Mouse (Mus musculus): ENCODE measurements around the gene Vmp1. TPM values are rescaled to one million over a fixed set of nuclear protein-coding genes. Genes with fewer than 3 reads are reported as not detected.
A peak's percentile ranks its signal among the peaks of the same experiment; 100 is the strongest.

Gene Vmp1
- total RNA-seq, 2 experiments from 2014 or later = 111 to 116 TPM

DNA sequence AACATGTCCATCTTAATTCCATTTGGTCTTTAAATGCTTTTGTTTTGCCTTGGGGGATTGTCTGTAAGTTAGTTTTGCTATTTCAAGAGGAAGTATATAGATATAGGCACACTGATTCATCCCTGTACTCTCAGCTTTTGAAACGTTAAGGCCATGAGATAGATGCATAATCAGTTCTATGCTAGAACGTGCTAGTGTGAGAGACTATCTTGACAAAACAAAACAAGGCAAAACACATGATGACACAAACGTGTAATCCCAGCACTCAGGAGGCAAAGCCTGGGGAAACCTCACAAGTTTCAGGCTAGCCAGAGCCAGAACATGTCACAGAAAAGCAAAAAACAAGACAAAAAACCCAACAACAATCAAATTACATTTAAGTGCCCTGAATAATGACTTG, 10.9 kb downstream of the Vmp1 start:
- DNase-seq (ENCODE audit: low spot score in 2 of 2) = no peak

DNA sequence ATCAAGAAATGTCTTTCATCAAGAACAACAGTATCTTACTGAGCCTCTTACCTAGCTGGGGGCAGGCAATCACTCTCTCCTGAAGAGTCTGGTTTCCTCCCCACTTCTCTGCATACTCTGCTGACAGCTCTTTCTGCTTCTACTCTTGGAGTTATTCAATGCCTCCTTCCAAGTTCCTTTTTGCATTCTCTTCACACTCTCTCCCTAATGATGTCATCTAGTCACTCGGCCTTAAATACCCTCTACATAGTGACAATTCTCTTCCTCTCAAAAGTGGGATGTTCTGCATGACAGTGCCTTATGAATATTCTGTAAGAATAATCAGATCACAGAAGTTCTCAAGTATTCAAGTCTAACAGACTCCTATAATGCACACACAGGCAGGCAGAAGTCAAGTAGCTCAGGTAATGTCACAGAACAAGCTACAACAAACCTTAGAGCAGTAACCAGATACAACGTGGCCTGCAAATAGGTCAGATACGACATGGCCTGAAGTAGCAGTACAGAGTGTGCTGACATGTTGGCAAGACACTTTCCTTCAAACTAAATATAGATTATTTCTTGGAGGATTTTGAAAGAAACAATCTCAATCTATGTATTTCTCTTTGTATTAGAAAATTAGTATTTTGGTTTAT, 12.5 kb downstream of the Vmp1 start:
- DNase-seq (ENCODE audit: low spot score in 2 of 2) = no peak

DNA sequence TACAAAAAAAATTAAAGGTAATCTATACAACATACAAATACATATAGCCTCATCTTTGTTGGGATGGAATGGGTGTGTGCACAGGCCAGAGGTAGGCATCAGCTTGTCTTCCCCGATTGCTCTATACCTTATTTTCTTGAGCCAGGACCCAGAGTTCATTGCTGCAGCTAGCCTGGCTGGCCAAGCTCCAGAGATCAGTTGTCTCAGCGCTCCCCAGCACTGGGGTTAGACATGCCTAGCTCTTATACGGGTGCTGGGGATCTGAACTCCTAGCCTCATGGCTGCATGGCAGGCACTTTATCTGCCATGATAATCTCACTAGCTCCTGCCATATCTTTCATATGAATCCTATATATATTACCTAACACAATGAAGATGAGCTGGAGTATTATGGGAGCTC, 15.5 kb downstream of the Vmp1 start:
- no peak for DNase-seq (ENCODE audit: low spot score in 2 of 2)

DNA sequence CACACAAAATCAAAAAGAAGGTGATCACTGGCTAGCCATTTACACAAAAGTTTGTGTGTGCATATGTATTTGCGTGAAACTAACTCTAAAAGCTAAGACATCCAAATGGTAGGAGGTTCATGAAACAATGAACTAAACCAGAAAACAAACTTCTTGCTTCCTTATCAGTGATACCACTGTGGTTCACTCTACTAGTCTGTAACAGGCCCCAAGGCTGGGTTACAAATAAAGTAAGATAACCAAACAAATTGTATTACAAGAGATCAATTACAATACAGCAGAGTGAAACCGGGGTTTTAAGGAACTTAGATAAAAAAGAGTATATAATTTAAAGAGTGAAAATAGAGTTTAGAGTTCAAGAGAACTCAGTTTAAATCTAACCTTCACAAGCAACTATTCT, 16.1 kb downstream of the Vmp1 start:
- DNase-seq (ENCODE audit: low spot score in 2 of 2) = no peak

DNA sequence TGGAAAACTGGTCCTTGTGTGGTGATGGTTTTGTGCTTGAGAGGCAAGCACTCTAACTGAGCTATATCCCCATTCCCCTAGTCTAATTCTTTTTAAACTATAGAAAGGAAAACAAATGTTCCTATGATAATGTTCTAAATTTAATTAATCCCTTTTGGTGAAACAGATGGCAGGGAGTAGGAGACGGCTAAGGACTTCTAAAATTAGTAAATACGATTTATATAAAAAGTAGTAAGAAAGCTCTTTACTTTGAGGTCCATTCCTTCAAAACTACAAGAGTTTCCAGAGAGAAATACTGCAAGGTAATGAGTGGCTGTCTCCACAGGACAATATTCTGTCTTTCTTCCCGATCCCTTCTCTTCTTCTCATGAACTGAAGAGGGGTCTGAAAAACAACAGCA, 19.2 kb downstream of the Vmp1 start:
- no peak for DNase-seq (ENCODE audit: low spot score in 2 of 2)

DNA sequence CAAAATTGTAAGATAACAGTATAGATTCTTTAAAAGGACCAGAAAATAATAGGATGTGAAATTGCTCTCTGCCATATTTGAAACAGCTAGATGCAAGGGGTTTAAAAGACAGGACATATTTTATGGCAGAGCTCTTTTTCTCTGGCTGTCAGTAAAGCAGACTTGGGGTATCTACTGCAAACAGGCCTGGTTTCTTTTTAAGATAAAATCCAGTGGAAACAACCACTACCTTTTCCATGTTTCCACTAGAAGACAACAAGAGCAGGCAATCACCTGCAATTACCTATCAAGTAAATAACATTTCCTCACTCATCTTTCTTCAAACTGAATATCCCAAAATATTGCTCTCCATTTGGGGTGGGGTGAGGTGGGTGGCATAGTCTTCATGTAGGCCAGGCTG, 19.7 kb downstream of the Vmp1 start:
- no peak for DNase-seq (ENCODE audit: low spot score in 2 of 2)

DNA sequence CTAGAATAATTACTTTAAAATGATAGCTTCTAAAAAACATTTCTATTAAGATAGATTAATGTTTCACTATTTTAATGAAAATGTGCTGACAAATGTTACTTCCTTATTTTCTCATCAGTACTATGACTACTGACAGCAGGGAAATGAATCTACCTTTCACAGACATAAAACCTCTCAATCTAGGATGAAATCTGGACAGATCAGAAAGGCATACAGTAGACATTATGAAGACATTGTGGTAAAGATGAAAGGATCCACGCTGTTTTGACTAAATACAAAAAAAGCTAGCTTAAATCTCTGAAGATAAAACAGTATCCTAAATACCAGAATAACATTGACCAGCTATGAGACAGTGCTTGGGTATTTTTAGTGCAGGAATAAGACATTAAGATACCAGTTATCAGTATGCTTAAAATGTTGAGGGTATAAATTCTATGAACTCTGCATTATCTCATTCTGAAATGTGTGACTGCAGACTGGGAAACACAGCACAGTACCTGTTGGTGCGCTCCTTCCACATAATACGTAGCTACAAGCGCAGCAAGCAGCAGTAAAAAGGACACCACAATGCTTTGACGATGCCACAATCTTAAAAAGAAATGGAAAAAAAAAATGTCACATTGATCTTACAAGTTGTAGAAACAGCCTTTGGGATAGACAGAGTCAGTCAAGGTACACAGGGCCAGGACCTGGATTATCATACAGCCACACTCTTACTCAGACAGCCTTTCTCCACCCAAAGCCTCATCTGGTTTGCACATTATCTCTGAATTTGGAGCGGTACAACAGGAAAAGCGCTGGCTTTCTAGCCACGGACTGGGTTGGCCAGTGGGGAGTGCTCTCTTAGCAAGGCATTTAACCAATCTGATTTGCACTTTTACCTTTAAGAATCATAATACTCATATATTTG, 20.4 kb downstream of the Vmp1 start:
- no peak for DNase-seq (ENCODE audit: low spot score in 2 of 2)

DNA sequence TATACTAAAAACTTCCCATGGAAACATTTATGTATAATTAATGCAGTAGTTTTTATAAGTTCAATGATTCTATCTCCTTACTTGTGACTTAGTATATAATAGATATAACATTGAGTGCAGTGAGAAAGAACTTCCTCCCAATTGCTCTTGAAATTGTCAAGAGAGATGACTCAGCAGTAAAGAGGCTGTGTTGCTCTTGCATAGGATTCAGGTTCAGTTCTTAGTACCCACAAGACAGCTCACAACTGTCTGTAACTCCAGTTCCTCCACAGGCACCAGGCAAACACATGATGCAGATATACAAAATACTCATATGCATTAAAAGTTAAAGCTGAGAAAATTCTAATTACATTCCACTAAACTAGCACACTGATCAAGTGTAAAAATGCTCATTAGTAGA, 25.8 kb downstream of the Vmp1 start:
- no peak for DNase-seq (ENCODE audit: low spot score in 2 of 2)

DNA sequence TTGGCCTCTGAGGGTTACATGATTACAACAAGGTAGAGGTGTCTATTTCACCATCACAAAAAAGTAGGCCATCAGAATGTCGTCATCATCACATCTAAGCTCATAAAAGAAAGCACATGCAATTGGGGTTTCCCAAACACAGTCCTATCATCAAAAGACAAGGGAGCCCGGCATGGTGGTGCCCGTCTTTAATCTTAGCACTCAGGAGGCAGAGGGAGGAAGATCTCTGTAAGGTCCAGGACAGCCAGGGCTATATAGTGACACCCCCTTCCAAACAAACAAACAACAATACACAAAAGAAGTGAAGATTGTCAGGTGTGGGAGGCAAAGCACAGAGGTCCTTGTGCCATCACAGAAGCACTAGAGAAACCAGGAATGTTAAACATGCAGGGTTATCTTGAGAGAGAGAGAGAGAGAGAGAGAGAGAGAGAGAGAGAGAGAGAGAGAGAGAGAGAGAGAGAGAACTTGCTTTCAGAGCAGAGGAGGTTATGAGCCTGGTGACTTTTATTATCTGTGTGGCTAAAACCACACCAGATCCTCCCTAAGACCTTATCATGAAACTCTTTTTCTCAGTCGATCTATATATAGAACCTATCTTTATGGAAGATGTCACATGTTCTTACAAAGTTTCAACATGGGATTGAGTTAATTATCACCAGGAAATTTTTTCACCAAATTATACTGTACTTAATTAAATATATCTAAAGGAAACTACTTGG, 26.6 kb downstream of the Vmp1 start:
- no peak for DNase-seq (ENCODE audit: low spot score in 2 of 2)

DNA sequence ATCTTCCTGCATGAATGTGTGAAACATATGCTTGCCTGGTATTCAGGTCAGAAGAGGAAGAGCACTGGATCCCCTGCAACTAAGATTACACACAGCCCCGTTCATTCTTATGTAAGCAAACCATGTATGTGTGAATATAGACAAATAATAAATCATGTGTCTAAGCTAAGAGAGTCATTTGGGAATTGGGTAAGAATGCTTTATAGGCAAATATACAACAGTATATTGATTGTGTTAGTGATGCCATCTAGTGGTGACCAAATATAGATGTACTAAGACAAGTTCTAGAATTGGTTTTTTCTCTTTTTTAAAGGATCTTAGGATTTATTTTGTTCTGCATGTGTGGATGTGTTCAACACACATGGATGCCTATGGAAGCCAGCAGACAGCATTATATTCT, 28.0 kb downstream of the Vmp1 start:
- DNase-seq (ENCODE audit: low spot score in 2 of 2) = no peak

DNA sequence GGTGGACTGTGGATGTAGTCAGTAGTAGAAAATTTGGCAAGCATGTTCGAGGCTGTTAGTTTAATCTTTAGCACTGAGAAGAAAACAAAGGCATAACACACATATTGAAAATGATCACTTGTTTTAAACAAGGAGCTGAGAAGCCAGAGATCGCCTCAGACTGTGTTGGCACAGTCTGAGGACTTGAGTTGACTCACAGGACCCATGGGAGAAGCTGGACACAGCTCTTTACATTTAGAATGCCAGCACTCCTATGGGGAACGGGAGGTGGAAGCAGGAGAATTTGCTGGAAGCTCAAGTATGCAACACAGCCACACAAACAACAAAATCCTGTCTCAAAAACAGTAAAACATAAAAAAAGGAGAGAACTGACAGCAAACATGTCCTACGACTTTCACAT, 29.5 kb downstream of the Vmp1 start:
- DNase-seq (ENCODE audit: low spot score in 2 of 2) = no peak

DNA sequence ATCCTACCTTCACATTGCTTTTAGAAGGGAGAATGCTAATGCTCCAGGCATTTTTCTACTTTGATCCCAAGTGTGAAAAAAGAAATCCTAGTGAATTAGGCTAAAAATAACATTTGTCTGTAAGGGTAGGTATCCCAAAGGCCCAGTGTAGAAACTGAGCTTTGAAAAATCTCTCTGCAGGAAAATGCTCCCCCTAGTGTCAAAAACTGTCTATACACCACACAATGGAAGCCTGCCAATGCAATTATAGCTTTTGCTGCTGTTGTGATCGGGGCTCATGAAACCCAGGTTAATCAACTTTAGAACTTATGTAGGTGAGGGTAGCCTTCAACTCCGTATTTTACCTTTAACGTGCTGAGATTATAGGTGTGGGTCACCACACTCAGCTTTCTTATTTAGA, 30.2 kb downstream of the Vmp1 start:
- peak; percentile 29 to 80 for DNase-seq (ENCODE audit: low spot score in 2 of 2)

DNA sequence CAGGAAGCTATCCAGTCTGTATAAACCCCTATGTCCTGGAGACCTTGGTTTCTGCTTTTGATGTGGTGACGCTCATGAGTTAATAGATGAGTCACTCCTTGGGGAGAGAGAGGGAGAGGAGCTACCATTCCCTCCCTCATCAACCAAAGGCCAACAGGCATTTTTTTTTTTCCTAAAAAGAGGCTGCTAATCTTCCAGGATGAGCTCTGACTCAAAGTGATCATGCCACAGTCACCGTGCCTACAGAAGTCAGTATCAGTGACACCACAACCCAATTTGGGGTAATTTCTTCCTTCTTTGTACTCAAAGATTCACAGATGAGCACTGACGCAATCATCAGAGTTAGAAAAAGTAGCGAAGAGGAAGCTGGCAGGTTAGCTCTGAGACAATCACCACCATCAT, 31.1 kb downstream of the Vmp1 start:
- DNase-seq (ENCODE audit: low spot score in 2 of 2) = no peak

DNA sequence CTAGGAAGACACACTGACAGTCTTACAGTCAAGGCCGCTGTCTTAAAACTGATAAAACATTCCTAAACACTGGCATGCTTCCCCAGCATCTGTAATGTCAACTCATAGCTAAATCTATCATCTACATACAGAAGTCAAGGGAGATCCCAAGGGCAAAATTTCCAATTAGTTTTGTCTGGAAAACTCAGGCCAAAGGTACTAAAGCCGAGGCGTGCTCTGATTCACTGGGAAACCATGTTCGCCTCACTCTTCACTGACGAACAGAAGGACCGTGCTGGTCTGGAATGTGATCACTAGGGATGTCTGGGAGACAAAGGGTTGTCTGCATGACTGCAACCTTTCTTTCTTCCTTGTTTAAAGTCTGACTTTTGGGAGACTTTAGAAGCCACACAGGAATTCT, 33.0 kb downstream of the Vmp1 start:
- no peak for DNase-seq (ENCODE audit: low spot score in 2 of 2)

DNA sequence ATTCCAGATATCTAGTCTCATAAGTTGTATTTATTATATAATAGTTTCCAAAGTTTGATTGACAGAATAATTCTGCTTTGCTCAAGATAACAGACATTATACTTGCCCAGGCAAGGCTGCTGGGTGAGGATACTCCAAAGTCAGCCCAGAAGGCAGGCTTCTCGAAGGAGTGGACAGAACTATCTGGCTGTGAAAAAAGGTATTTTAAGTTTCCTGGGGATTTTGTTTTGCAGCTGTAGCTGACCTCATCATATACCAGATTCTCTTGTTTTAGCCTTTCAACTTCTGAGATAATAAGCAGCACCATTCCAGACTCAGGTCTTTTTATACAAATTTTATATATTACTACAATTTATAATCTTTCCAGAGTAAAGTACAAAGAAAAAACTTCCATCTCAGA, 34.1 kb downstream of the Vmp1 start:
- no peak for DNase-seq (ENCODE audit: low spot score in 2 of 2)

DNA sequence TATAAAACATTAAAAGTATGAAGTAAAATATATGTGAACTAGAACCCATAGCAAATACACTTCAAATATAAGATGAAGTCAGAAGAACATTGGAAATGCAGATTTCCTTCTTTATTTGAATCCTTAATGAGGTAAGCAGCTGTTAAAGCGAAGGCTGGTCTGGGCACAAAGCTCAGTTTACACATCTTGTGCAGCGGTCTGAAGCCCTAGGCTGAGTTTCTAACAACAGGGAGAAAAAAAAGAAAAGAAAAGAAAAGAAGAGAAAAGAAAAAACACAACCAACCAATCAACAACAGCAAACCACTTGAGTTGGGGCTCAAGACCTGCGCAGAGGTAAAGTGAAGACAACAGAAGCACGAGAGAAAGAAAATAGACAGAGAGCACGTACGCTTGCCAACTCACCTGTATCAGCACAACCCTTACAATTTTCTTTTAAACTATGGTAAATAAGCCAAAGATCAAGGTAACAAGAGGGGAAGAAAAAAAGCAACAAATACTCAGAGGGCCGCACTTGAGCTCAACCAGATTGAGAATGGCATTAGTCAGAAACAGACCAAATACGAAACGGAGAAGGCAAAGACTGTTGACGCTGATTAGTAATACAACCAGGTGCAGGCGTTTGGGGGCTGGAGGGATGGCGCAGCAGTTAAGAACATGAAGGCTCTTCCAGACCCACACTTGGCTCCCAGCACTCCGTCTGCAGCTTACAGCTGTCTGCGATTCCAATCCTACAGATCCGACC, 35.8 kb downstream of the Vmp1 start:
- peak in 1 of 2 experiments; percentile 8 for DNase-seq (ENCODE audit: low spot score in 2 of 2)

DNA sequence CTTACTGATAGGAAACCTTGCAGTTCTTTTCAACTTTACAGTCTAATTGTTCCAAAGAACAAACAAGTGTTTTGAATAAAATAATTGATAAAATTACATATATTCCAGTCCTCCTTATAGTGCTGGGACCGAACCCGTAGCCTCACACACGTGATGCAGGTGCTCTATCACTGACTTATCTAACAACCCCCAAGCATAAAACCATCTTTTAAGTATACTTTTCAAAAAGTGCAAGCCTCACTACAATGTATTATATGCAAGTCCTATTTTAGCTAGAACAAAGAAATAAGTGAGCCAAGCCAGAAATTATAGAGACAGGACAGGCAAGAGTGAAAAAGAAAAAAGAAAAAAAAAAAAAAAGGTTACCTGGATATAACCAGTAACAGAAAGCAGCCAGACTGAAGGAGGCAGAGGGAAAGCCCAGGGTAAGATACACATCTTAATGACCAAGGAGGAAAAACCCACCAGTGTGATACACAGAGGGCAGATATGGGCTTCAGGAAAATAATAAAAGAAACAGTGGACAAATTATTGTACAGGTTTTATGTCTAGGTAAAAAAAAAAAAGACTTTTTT, 36.7 kb downstream of the Vmp1 start:
- DNase-seq (ENCODE audit: low spot score in 2 of 2) = no peak

DNA sequence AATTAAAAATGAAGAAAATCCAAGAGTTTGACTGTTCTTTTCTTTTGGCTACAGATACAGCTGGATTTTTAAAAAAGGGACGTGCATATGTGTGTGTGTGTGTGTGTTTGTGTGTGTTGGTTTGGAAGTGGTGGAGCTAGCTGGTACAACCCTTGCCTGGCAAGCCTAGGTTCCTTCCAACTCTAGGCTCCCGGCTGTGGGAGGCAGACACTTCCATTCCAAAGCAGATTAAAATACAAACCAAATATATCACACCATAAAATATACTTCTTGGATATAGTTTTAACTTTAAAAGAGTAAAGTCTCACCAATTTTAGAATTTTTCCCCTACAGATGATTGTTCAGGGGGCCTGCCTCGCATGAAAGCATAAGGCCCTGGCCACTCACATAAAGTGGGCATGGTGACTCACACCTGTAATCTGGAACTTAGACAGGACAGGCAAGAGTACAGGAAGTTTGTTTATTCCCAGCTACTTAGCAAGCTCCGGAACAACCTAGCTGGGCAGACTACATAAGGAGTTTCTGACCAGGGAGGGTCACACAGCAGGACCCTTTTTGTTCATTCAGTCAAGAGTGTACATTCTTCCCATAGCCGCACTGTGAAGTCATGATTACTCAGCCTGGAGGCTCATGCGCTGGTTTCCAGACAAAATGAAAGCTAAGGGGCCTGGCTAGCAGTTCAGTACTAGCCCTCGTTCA, 37.4 kb downstream of the Vmp1 start:
- DNase-seq (ENCODE audit: low spot score in 2 of 2) = no peak

DNA sequence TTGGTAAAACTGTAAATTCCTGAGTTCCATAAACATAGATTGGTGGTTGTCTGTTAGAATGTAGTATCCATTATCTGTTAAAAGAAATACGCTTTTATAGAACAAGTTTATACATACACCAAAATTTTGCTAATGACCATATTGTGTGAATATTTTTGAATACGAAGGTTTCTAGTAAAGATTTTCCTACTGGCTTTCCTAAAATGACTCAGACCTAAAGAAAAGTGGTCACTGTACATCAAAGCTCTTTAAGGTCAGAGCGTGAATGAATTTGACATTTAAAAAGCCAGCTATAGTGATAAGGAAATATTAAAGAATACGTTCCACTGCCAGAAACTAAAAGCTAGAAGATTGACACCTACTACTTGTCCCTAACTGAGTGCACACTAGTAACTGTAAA, 39.1 kb downstream of the Vmp1 start:
- no peak for DNase-seq (ENCODE audit: low spot score in 2 of 2)

DNA sequence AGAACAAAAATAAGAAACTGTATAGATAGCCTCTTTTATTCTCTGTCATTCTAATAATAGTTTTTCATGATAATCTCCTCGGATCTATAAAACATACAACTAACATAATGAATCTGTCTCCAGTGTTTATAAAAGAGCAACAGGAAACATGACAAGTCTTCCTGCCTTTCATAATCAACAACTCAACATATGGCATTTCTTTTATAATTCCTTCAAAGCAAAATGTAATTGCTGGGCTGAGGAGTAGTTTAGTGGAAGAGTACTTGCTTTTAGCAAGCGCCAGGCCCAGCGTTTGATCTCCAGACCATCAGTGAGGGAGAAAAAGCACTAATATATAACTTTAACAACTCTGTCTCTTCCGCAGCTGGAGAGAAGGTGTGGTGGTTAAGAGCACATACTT, 41.9 kb downstream of the Vmp1 start:
- DNase-seq (ENCODE audit: low spot score in 2 of 2) = no peak

DNA sequence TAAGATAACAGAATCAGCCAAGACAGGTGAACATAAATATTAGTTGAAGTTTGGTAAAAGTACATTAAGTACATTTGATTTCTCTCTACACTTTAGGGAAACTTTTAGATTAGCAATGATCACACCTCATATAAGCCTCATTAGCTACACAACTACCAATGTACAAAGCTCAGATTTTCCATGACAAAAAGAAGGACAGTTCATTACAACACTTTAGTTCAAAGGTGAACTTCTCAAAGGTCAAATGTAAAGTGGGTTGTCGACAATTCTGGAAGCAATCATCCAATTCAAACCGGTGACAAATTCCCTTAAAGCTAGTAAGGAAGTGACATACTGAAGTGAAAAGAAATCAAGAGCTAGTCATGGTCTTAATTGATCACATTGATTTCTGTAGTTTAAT, 45.9 kb downstream of the Vmp1 start:
- no peak for DNase-seq (ENCODE audit: low spot score in 2 of 2)
